Comparison of ENCODE assay signal across 8 mouse cellular contexts in the genomic region with DNA sequence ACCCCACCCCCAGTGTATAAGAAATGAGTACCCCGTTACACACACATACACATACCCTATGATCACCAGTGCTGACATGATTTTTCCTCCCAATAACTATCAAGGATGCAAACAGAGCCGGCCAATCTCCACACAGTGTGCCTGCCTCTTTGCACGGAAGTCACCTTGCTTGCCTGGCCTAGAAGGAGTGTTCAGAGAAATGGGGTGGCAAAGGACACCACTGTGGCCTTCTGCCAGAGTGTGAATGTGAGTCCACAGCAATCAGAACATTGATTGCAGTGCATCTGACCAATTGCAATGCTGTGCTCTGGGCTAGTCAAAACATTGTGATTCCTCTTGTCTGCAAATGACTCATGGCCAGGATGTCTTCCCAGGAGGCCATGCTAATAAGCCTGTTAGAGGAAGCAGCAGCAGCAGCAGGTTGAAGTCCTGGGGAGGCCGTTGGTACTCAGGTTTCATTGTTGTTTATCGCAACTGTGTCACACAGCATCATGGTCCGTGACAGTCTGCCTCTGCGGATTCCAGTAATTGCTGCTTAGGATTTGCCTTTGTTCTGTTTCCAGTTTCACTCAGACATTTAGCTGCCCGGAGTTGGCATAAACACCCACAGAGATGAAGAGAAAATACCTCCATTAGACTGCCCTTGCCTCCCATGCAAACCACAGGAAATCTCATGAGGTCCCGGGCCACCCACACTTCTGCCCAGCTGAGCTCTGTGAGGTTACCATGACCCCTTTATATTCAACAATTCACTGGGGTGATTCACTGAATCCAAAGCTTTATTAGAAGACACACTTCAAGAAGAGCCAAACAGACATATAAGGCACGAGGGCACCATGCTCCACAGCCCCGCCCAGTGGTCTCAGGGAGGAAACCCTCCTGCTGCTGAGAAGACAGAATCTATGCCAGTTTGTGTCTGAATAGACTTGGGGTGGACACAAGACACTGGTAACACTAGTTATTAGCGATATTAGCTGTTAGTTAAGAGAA. TPM values are rescaled to one million over a fixed set of nuclear protein-coding genes. Genes with fewer than 3 reads are reported as not detected.
DNase-seq lines count a peak whose midpoint lies in the region; ATAC-seq and TF ChIP-seq lines count a peak whose summit lies in the region.

No protein-coding gene starts in this region.

- peak overlapping the region; percentile 24; the same call in 1 of the 2 replicates for H3K27ac ChIP-seq in forebrain, embryonic 14.5 days (ENCODE audit: low read depth, low read length)
- H3K27ac ChIP-seq in midbrain, embryonic 13.5 days: peak overlapping the region; percentile 48
- H3K27ac ChIP-seq in kidney, adult 2 months (ENCODE audit: insufficient read depth, low read depth, low read length): no peak overlapping the region

- peak; percentile 14; the same call in 1 of the 2 replicates for TF ChIP-seq CTCF in E14TG2a.4 (conservative IDR thresholded peaks at IDR 0.05; ENCODE audit: low read length)
- TF ChIP-seq CTCF in kidney, adult 2 months (conservative IDR thresholded peaks at IDR 0.05; ENCODE audit: insufficient read depth, insufficient read length, low read depth, low read length): no peak

- 30% methylated on average over 12 of the region's 12 CpGs for WGBS in forebrain, embryonic 14.5 days
- 43% methylated on average over 12 of the region's 12 CpGs for WGBS in midbrain, embryonic 13.5 days
- 68% methylated on average over 12 of the region's 12 CpGs for WGBS in kidney, adult 2 months

- no peak for TF ChIP-seq POLR2A in kidney, adult 2 months (IDR thresholded peaks at IDR 0.05; ENCODE audit: low read depth, low read length)

- H3K4me2 ChIP-seq in forebrain, embryonic 14.5 days (ENCODE audit: low read length): no peak overlapping the region
- no peak overlapping the region; the same call in 1 of the 2 replicates for H3K4me2 ChIP-seq in midbrain, embryonic 13.5 days (replicated peaks)

- peaks cover 66% of the 10 kb centered on the region for H3K4me1 ChIP-seq in E14TG2a.4 (replicated peaks; ENCODE audit: low read depth, low read length)
- H3K4me1 ChIP-seq in forebrain, embryonic 14.5 days (ENCODE audit: control insufficient read depth, insufficient read depth, low read length): peaks cover 20% of the 10 kb centered on the region
- H3K4me1 ChIP-seq in midbrain, embryonic 13.5 days (replicated peaks): peaks cover 26% of the 10 kb centered on the region
- H3K4me1 ChIP-seq in kidney, adult 2 months (ENCODE audit: control insufficient read depth, insufficient read depth, low read length): 0 out of 2 replicates have a peak, but pooled peaks cover 3% of the 10 kb centered on the region

- no peak overlapping the region for H3K4me3 ChIP-seq in E14TG2a.4 (replicated peaks; ENCODE audit: low read length)
- no peak overlapping the region for H3K4me3 ChIP-seq in forebrain, embryonic 14.5 days (ENCODE audit: low read depth, low read length)
- H3K4me3 ChIP-seq in midbrain, embryonic 13.5 days (replicated peaks): no peak overlapping the region
- H3K4me3 ChIP-seq in kidney, adult 2 months (ENCODE audit: insufficient read depth, low read depth, low read length): no peak overlapping the region

- peaks cover 16% of the 10 kb centered on the region for H3K27me3 ChIP-seq in E14TG2a.4 (ENCODE audit: insufficient read depth, low read length)
- no peaks in the 10 kb centered on the region for H3K27me3 ChIP-seq in forebrain, embryonic 14.5 days (replicated peaks; ENCODE audit: control insufficient read depth, insufficient read depth, low read length)
- no peaks in the 10 kb centered on the region for H3K27me3 ChIP-seq in midbrain, embryonic 13.5 days
- no peaks in the 10 kb centered on the region for H3K27me3 ChIP-seq in kidney, adult 2 months (replicated peaks; ENCODE audit: control insufficient read depth, insufficient read depth, low read length)

- H3K9ac ChIP-seq in forebrain, embryonic 14.5 days (ENCODE audit: low read length): no peak overlapping the region
- H3K9ac ChIP-seq in midbrain, embryonic 13.5 days (replicated peaks): peak overlapping the region; percentile 16; the same call in 1 of the 2 replicates

- H3K9me3 ChIP-seq in E14TG2a.4 (ENCODE audit: low read length): peaks cover 18% of the 10 kb centered on the region
- no peaks in the 10 kb centered on the region for H3K9me3 ChIP-seq in forebrain, embryonic 14.5 days (replicated peaks; ENCODE audit: control insufficient read depth, low read length)
- no peaks in the 10 kb centered on the region for H3K9me3 ChIP-seq in midbrain, embryonic 13.5 days

- DNase-seq in cerebellum, postnatal 10 days: peak; percentile 40 to 45
- no peak for DNase-seq in cerebellum, adult 9-11 months
- DNase-seq in forebrain, embryonic 14.5 days (ENCODE audit: low spot score): peak; percentile 61
- DNase-seq in urinary bladder, postnatal 25 days (ENCODE audit: low spot score): no peak
- DNase-seq in gastrocnemius, adult 18-20 months (ENCODE audit: low spot score): no peak
- no peak for DNase-seq in kidney, adult 2 months

- no peaks in the 10 kb centered on the region for H3K36me3 ChIP-seq in E14TG2a.4 (ENCODE audit: insufficient read depth, low read length)
- no peaks in the 10 kb centered on the region for H3K36me3 ChIP-seq in forebrain, embryonic 14.5 days (ENCODE audit: control insufficient read depth, insufficient read depth, low read length)
- H3K36me3 ChIP-seq in midbrain, embryonic 13.5 days: no peaks in the 10 kb centered on the region
- H3K36me3 ChIP-seq in kidney, adult 2 months (ENCODE audit: control insufficient read depth, insufficient read depth, low read length): no peaks in the 10 kb centered on the region

- peak; percentile 37; the same call in 1 of the 2 replicates for ATAC-seq in forebrain, embryonic 14.5 days
- peak; percentile 37 for ATAC-seq in midbrain, embryonic 13.5 days

RNA-seq across cellular contexts. Expression of gene Lrrc8c, which starts 18.8 kb away (rescaled TPM):
- 8.6 and 10.2 TPM in 2 replicates for polyA plus RNA-seq in forebrain, embryonic 14.5 days (2014; fragmentation: Nextera tagmentation; extraction: Ambion mirVana)
- 8.2 and 9.7 TPM in 2 replicates for polyA plus RNA-seq in midbrain, embryonic 13.5 days (2015; fragmentation: Nextera tagmentation; extraction: Ambion mirVana)
- 10 to 100 TPM in 1 of 2 experiments, 1 to 10 TPM in 1; 9.3 to 10.6 TPM for total RNA-seq in gastrocnemius, adult 18-20 months (2021)
- 13.0 and 13.6 TPM in 2 replicates for polyA plus RNA-seq in kidney, adult 2 months (2012; rRNA removed)

Comparison
In these comparisons a context has a peak if more than half of its experiments do, and no peak if none do; other contexts are left out.
1. DNase-seq: peak in cerebellum, postnatal 10 days (2 of 2) and forebrain, embryonic 14.5 days (single experiment); none in cerebellum, adult 9-11 months (single experiment), urinary bladder, postnatal 25 days (single experiment), gastrocnemius, adult 18-20 months (single experiment) and kidney, adult 2 months (single experiment).